In genomic region chr16:57366941-57367694, GRCm38 (mm10) we compare ENCODE assay signal across 14 mouse cellular contexts. TPM values are rescaled to one million over a fixed set of nuclear protein-coding genes. Genes with fewer than 3 reads are reported as not detected.
A peak's percentile ranks its signal among the peaks of the same experiment; 100 is the strongest.
DNase-seq lines count a peak whose midpoint lies in the region; ATAC-seq and TF ChIP-seq lines count a peak whose summit lies in the region.
"Had no signal": no experiment of that assay in that cellular context is flagged by ENCODE, and none has a peak within 500 bp of the region (broad histone marks: within the 10 kb centered on the region; RNA-seq: fewer than 3 reads in every experiment).

No protein-coding gene starts in this region.

- no peak for ATAC-seq in kidney, postnatal 0 days (replicated peaks; ENCODE audit: low FRiP score, low read depth)
- ATAC-seq in embryonic facial prominence, embryonic 15.5 days (ENCODE audit: insufficient number of reproducible peaks, low FRiP score, low TSS enrichment, low read depth) = no peak

- peak; percentile 68 for DNase-seq in kidney, postnatal 0 days (ENCODE audit: low spot score)
- no peak for DNase-seq in kidney, adult 11 months
- DNase-seq in embryo, embryonic 11 days = peak; percentile 38
- no peak for DNase-seq in T-cell, adult 2 months (ENCODE audit: low spot score)
- no peak for DNase-seq in cerebellum, adult 2 months
- DNase-seq: cerebellum, postnatal 14 days; kidney, adult 9 months; lung, postnatal 36 days; right cerebral cortex, postnatal 14 days had no signal

- no peak overlapping the region for H3K4me3 ChIP-seq in kidney, postnatal 0 days (replicated peaks; ENCODE audit: low read depth, low read length)
- no peak overlapping the region for H3K4me3 ChIP-seq in embryonic facial prominence, embryonic 15.5 days (replicated peaks)
- H3K4me3 ChIP-seq in small intestine, adult 2 months (ENCODE audit: low read depth, low read length) = no peak overlapping the region
- no peak overlapping the region for H3K4me3 ChIP-seq in cerebellum, adult 2 months (replicated peaks; ENCODE audit: insufficient read depth, low read depth, low read length)
- H3K4me3 ChIP-seq: forebrain, embryonic 12.5 days; hindbrain, embryonic 10.5 days had no signal

- WGBS in kidney, postnatal 0 days = 27% methylated on average over 18 of the region's 18 CpGs
- WGBS in embryonic facial prominence, embryonic 15.5 days = 36% methylated on average over 18 of the region's 18 CpGs
- WGBS in small intestine, adult 2 months = 71% methylated on average over 18 of the region's 18 CpGs
- WGBS in cerebellum, adult 2 months = 62% methylated on average over 18 of the region's 18 CpGs

- TF ChIP-seq POLR2A in small intestine, adult 2 months (IDR thresholded peaks at IDR 0.05; ENCODE audit: low read depth, low read length) = no peak
- TF ChIP-seq POLR2A in cerebellum, adult 2 months (IDR thresholded peaks at IDR 0.05; ENCODE audit: borderline replicate concordance, insufficient read depth, low read length) = no peak

- H3K4me2 ChIP-seq in kidney, postnatal 0 days (ENCODE audit: low read length) = 0 out of 2 replicates have a peak overlapping the region, but pooled peaks have one; percentile 3
- H3K4me2 ChIP-seq in embryonic facial prominence, embryonic 15.5 days (replicated peaks) = no peak overlapping the region
- H3K4me2 ChIP-seq: forebrain, embryonic 12.5 days; liver, embryonic 11.5 days had no signal

- H3K27me3 ChIP-seq in kidney, postnatal 0 days (ENCODE audit: insufficient read depth, low read length) = no peaks in the 10 kb centered on the region
- H3K27me3 ChIP-seq in embryonic facial prominence, embryonic 15.5 days = no peaks in the 10 kb centered on the region
- H3K27me3 ChIP-seq in small intestine, adult 2 months (ENCODE audit: control insufficient read depth, insufficient read depth, low read length) = no peaks in the 10 kb centered on the region
- no peaks in the 10 kb centered on the region for H3K27me3 ChIP-seq in cerebellum, adult 2 months (ENCODE audit: control insufficient read depth, insufficient read depth, low read length)
- H3K27me3 ChIP-seq: forebrain, embryonic 12.5 days had no signal

- H3K9me3 ChIP-seq in kidney, postnatal 0 days (replicated peaks; ENCODE audit: low read length) = no peaks in the 10 kb centered on the region
- H3K9me3 ChIP-seq in embryonic facial prominence, embryonic 15.5 days (replicated peaks) = no peaks in the 10 kb centered on the region
- H3K9me3 ChIP-seq: forebrain, embryonic 12.5 days; hindbrain, embryonic 10.5 days had no signal

- H3K4me1 ChIP-seq in kidney, postnatal 0 days (replicated peaks; ENCODE audit: insufficient read depth, low read length) = peaks cover 16% of the 10 kb centered on the region
- H3K4me1 ChIP-seq in embryonic facial prominence, embryonic 15.5 days = peaks cover 24% of the 10 kb centered on the region
- H3K4me1 ChIP-seq in small intestine, adult 2 months (ENCODE audit: control insufficient read depth, insufficient read depth, insufficient read length, low read length) = no peaks in the 10 kb centered on the region
- H3K4me1 ChIP-seq in cerebellum, adult 2 months (ENCODE audit: control insufficient read depth, insufficient read depth, low read length) = no peaks in the 10 kb centered on the region

- H3K9ac ChIP-seq in kidney, postnatal 0 days (ENCODE audit: low read depth, low read length) = no peak overlapping the region
- H3K9ac ChIP-seq in embryonic facial prominence, embryonic 15.5 days = no peak overlapping the region
- H3K9ac ChIP-seq: forebrain, embryonic 12.5 days had no signal

- TF ChIP-seq CTCF in kidney, postnatal 0 days (IDR thresholded peaks at IDR 0.05; ENCODE audit: low read depth) = no peak
- TF ChIP-seq CTCF in small intestine, adult 2 months (IDR thresholded peaks at IDR 0.05; ENCODE audit: extremely low read depth, insufficient read length, insufficient replicate concordance, low read depth, low read length) = no peak
- no peak for TF ChIP-seq CTCF in cerebellum, adult 2 months (IDR thresholded peaks at IDR 0.05; ENCODE audit: borderline replicate concordance, insufficient read depth, low read depth, low read length)

- H3K36me3 ChIP-seq in kidney, postnatal 0 days (ENCODE audit: insufficient read depth, low read length) = no peaks in the 10 kb centered on the region
- H3K36me3 ChIP-seq in embryonic facial prominence, embryonic 15.5 days = no peaks in the 10 kb centered on the region
- no peaks in the 10 kb centered on the region for H3K36me3 ChIP-seq in small intestine, adult 2 months (ENCODE audit: control insufficient read depth, insufficient read depth, low read length)
- H3K36me3 ChIP-seq: forebrain, embryonic 12.5 days; hindbrain, embryonic 10.5 days had no signal

- H3K27ac ChIP-seq in kidney, postnatal 0 days = peak overlapping the region; percentile 72
- H3K27ac ChIP-seq in embryonic facial prominence, embryonic 15.5 days (replicated peaks) = peak overlapping the region; percentile 48; the same call in 1 of the 2 replicates
- peak overlapping the region; percentile 17 for H3K27ac ChIP-seq in small intestine, adult 2 months (ENCODE audit: insufficient read depth, low read depth, low read length)
- no peak overlapping the region for H3K27ac ChIP-seq in cerebellum, adult 2 months (ENCODE audit: insufficient read depth, low read length)
- H3K27ac ChIP-seq: forebrain, embryonic 12.5 days; hindbrain, embryonic 10.5 days had no signal

RNA-seq across cellular contexts. Expression of gene Filip1l, which starts 14.2 kb away (rescaled TPM):
- polyA plus RNA-seq in kidney, postnatal 0 days (2015; fragmentation: Nextera tagmentation; extraction: Ambion mirVana) = 30.4 and 32.5 TPM in 2 replicates
- 25.9 and 29.4 TPM in 2 replicates for polyA plus RNA-seq in embryonic facial prominence, embryonic 15.5 days (2015; fragmentation: Nextera tagmentation; extraction: Ambion mirVana)
- polyA plus RNA-seq in small intestine, adult 2 months (2012; rRNA removed) = 2.2 and 3.2 TPM in 2 replicates
- 1.6 TPM in 2 replicates for polyA plus RNA-seq in cerebellum, adult 2 months (2012; rRNA removed)

Comparison
In these comparisons a context has a peak if more than half of its experiments do, and no peak if none do; other contexts are left out.
1. DNase-seq: peak in kidney, postnatal 0 days (single experiment) and embryo, embryonic 11 days (single experiment); none in kidney, adult 11 months (single experiment), T-cell, adult 2 months (single experiment) and cerebellum, adult 2 months (0 of 2).